Mouse (Mus musculus) splenic B cell, adult 2 months (primary cell): ENCODE measurements around the gene Casp3.

ENCODE experiments used
- DNase-seq: peaks from one replicate; pipeline ENCODE4 v3.0.0-alpha.2; 2011; ENCODE audit warnings: low read depth, low spot score
- H3K27me3 ChIP-seq: 2 replicates; pipeline ENCODE4 v1.6.1; 2012; ENCODE audit warnings: mild to moderate bottlenecking, low read length, moderate library complexity, mixed read lengths; ENCODE audit not compliant: control insufficient read depth, poor library complexity, insufficient read depth, severe bottlenecking
- H3K36me3 ChIP-seq: 2 replicates; pipeline ENCODE4 v1.6.1; 2012; ENCODE audit warnings: mild to moderate bottlenecking, low read length, moderate library complexity, mixed read lengths; ENCODE audit not compliant: control insufficient read depth, poor library complexity, insufficient read depth, severe bottlenecking

The Casp3 gene

DNA sequence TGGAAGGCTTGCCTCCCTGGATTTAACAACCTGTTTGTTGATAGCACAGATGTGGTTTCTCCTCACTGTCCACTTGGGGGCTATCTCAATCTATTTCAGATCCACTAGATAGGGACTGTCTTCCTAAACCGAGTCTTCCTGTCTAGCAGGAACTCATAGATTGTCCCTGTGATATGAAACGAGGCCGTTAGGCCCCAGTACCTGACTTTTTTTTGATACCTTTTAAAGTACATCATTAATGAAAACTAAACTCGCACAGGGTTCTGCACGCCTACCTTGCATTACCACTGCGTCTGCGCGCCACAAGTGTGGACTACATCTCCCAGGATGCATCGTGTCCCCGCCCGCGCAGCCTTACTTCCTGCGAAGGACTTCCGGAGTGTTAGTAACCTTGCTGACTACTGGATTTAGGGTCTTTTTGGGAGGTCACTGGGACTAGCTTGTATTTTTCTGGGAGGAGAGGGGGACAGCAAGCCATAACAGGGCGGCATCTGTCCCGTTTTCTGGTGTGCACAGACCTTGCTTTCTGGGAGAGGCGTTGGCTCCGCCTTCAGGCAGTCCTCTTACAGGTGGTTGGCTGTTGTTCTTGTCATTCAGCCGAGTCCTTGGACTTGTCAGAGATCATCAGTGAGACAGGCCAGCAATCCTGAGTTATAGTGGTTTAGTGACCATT, 69.7 kb downstream of the Casp3 start:
- H3K36me3 ChIP-seq = no peaks in the 10 kb centered on the region
- peak; percentile 94 for DNase-seq
- H3K27me3 ChIP-seq = no peaks in the 10 kb centered on the region
